ENCODE assay signal across 8 mouse cellular contexts in genomic region chr1:165641271-165641771, GRCm38 (mm10). TPM values are rescaled to one million over a fixed set of nuclear protein-coding genes. Genes with fewer than 3 reads are reported as not detected.
A peak's percentile ranks its signal among the peaks of the same experiment; 100 is the strongest.
DNase-seq lines count a peak whose midpoint lies in the region; ATAC-seq lines count a peak whose summit lies in the region.

No protein-coding gene starts in this region.

- H3K4me2 ChIP-seq in hindbrain, embryonic 14.5 days (replicated peaks), result peak overlapping the region; percentile 67

- ATAC-seq in hindbrain, embryonic 14.5 days (ENCODE audit: low FRiP score), result peak; percentile 67

- H3K9me3 ChIP-seq in hindbrain, embryonic 14.5 days (ENCODE audit: control insufficient read depth, low read length), result no peaks in the 10 kb centered on the region

- peak overlapping the region; percentile 54 for H3K4me3 ChIP-seq in hindbrain, embryonic 14.5 days (replicated peaks; ENCODE audit: low read length)

- peak; percentile 72 for DNase-seq in Muller cell, postnatal 12 days (ENCODE audit: inconsistent ontology term)
- DNase-seq in cerebellum, adult 9-11 months, result peak; percentile 80
- peak; percentile 54 to 75 for DNase-seq in frontal cortex, postnatal 14 days (ENCODE audit: low spot score in 2 of 2)
- DNase-seq in hindbrain, embryonic 14.5 days (ENCODE audit: low spot score), result peak; percentile 95
- DNase-seq in layer of hippocampus, postnatal 36 days, result peak; percentile 64 to 79
- peak; percentile 79 for DNase-seq in lung, postnatal 25 days (ENCODE audit: low spot score)
- DNase-seq in retina, adult 2 months (ENCODE audit: low read depth, low spot score), result peak; percentile 74
- peak; percentile 62 to 74 for DNase-seq in thymus, postnatal 36 days

- no peaks in the 10 kb centered on the region for H3K36me3 ChIP-seq in hindbrain, embryonic 14.5 days (replicated peaks; ENCODE audit: control insufficient read depth, insufficient read depth)

- no peaks in the 10 kb centered on the region for H3K27me3 ChIP-seq in hindbrain, embryonic 14.5 days (ENCODE audit: control insufficient read depth, insufficient read depth, low read length)

- no peaks in the 10 kb centered on the region for H3K4me1 ChIP-seq in hindbrain, embryonic 14.5 days (replicated peaks; ENCODE audit: control insufficient read depth, insufficient read depth, low read length)

- 5% methylated on average over 16 of the region's 16 CpGs for WGBS in hindbrain, embryonic 14.5 days

- no peak overlapping the region; the same call in 1 of the 2 replicates for H3K27ac ChIP-seq in hindbrain, embryonic 14.5 days

- peak overlapping the region; percentile 58; the same call in 1 of the 2 replicates for H3K9ac ChIP-seq in hindbrain, embryonic 14.5 days

RNA-seq across cellular contexts. Expression of gene Mpzl1, which starts 7.0 kb away (rescaled TPM):
- polyA plus RNA-seq in hindbrain, embryonic 14.5 days (2014; fragmentation: Nextera tagmentation; extraction: Ambion mirVana), result 176 and 179 TPM in 2 replicates
- 10 to 100 TPM; 35.7 to 39.6 TPM for total RNA-seq in layer of hippocampus, postnatal 36 days (2021)
